Mouse (Mus musculus): Measurements from ENCODE around the gene Ptprr. TPM values are rescaled to one million over a fixed set of nuclear protein-coding genes. Genes with fewer than 3 reads are reported as not detected.
A peak's percentile ranks its signal among the peaks of the same experiment; 100 is the strongest.

Ptprr gene
- total RNA-seq, 2 experiments from 2014 or later = 20.3 to 22.0 TPM

- intact Hi-C loops (cut with DNase I) = no loop called here
- no peak for DNase-seq (ENCODE audit: low spot score in 2 of 2)
Measured at GRCm38 (mm10) chr10:116113867-116114474, 96.0 kb downstream of the Ptprr start, which contains the start of gene 4933416C03Rik. Gene 4933416C03Rik (minus strand): TSS chr10:116113917.

DNA sequence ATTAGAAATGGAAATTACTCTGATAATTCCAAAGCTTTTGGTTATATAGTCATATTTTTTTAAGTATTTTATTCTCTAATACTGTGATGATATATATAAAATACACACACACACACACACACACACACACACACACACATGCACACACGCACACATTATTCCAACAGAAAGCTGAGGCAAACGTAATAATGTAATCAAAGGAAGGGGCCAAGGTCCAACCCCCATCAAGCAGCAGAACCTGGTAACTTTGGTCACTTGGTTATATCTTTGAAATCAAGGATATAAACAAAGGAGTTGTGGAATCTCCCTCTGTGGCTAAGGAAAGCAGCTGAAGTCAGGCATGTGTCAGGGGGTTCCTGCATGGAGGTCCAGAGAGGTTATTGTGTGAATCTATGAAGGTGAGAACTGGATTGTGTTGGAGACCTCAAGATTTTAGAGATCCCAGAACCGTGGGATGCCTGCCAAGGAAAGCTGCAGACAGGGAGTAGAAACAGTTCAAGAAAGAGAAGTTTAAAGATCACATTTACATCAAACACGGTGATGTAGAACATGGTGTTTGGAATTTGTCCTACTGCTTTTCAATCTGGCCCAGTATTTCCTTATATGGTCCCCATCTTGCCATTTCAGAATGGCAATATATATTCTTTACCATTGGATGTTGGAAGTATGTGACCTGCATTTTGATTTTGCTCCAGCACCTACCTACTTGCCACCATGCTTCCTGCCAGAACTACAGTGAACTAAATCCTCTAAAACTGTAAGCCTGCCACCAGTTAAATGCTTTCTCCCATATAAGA lies 98.1 kb downstream of the Ptprr start:
- intact Hi-C loops (cut with DNase I) = loop anchor here (5.0 kb wide), 1 partner anchor 99 kb away; the partner anchor contains the start of gene Ptprr
- DNase-seq (ENCODE audit: low spot score in 2 of 2) = peak in 1 of 2 experiments; percentile 67

DNA sequence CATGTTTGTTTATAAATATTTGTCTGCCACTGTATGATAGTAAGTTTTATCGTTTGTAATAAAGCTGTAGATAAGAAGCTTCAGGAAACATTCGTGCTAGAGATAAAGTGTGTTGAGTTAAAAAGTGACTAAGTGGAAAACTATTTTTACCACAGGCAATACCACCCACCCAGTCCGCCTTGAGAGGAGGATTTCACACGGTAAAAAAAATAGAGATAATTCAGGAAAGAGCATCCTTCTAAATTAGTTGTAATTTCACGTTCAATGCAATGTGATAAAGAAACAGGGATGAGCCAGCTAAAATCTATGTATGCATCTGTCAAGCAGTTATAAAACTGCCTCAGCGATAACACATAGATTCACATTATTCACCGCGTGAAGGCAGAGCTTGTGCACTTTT lies 99.0 kb downstream of the Ptprr start:
- intact Hi-C loops (cut with DNase I) = loop anchor here (5.0 kb wide), 1 partner anchor 100 kb away; the partner anchor contains the start of gene Ptprr
- DNase-seq (ENCODE audit: low spot score in 2 of 2) = peak in 1 of 2 experiments; percentile 86

DNA sequence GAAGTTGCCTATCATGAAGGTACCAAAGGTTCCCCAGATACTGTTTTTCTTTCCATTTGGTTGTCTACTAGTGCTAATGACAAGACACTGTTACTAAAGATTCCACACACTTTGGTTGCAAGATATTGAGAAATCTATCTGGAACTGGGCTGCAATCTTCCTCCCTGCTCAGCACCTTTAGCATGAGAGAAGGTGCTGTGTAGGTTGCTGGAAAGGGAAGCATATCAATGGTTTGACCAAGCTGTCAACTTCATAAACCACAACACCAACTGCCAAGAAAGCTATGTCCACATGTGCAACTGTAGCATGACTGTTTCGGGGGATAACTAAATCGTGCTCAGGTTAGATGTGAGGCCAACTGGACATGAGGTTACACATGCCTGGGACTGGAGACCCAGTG lies 103.5 kb downstream of the Ptprr start:
- no peak for DNase-seq (ENCODE audit: low spot score in 2 of 2)
- intact Hi-C loops (cut with DNase I) = no loop called here

DNA sequence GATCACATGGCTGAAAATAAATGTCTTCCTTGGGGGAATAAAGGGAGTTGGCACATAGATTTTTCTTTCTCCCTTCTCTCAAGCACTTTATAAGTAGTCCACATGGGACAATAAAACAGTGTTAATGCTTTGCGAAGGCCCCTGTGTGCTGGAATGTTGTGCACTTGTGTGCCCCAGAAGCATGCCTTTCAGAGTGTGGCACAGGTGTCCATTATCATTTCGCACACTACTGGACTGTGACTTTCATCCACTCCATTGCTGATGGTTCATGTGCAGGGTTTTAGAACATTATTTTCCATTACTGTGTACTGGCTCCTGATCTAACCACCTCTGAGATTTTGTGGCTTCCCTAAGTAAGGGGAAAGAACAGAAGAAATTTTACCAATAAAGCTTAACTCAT lies 105.8 kb downstream of the Ptprr start:
- DNase-seq (ENCODE audit: low spot score in 2 of 2) = no peak

GRCm38 (mm10) chr10:116125364-116125763 lies 107.4 kb downstream of the Ptprr start:
- no peak for DNase-seq (ENCODE audit: low spot score in 2 of 2)
- intact Hi-C loops (cut with DNase I) = no loop called here

More for the DNA sequence above, 105.8 kb downstream of the Ptprr start:
- intact Hi-C loops (cut with DNase I) = no loop called here

- DNase-seq (ENCODE audit: low spot score in 2 of 2) = no peak
- intact Hi-C loops (cut with DNase I) = no loop called here
Measured at GRCm38 (mm10) chr10:116130401-116130800, 112.4 kb downstream of the Ptprr start.

GRCm38 (mm10) chr10:116131223-116131622 lies 113.2 kb downstream of the Ptprr start:
- intact Hi-C loops (cut with DNase I) = no loop called here

DNA sequence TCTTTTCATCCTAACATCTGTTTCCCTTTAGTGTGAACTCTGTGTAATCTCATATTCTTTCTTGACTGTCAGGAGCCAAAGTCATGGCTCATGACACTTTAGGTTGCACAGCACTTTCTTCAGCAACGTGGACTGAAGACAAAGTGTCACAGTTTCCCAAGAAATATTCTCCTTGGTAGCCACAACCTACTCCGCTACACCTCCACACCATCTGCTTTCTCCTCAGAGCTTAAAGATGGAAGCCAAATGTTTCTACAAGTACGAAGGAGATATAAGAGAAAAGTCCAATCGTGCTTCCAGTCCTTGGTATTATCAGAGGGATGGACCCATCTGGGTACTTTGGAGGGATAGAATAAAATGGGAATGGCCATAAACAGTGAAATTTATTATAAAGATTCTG lies 114.2 kb downstream of the Ptprr start:
- peak; percentile 31 to 91 for DNase-seq (ENCODE audit: low spot score in 2 of 2)
- intact Hi-C loops (cut with DNase I) = no loop called here

More at GRCm38 (mm10) chr10:116131223-116131622, 113.2 kb downstream of the Ptprr start:
- DNase-seq (ENCODE audit: low spot score in 2 of 2) = no peak

- DNase-seq (ENCODE audit: low spot score in 2 of 2) = no peak
- intact Hi-C loops (cut with DNase I) = no loop called here
Measured at GRCm38 (mm10) chr10:116135187-116135586, 117.2 kb downstream of the Ptprr start.

DNA sequence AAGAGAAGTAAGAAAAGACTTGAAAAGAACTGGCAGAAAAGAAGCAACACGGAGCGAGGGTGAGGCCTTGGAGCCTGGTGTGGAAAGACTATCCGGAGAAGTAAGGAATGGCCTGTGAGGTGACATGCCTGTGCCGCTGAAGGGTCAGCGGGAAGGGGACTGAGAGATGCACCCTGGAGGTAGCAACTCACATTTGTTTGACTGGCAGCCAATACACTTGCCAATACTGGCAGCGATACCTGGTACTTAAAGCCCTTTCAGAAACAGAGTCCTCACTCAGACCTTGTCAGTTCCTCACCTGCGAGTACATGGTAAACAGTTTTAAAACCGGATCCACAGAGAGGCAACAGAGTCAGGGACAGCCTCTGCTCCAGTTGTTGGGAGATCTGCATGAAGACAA lies 122.2 kb downstream of the Ptprr start:
- DNase-seq (ENCODE audit: low spot score in 2 of 2) = no peak
- intact Hi-C loops (cut with DNase I) = no loop called here

DNA sequence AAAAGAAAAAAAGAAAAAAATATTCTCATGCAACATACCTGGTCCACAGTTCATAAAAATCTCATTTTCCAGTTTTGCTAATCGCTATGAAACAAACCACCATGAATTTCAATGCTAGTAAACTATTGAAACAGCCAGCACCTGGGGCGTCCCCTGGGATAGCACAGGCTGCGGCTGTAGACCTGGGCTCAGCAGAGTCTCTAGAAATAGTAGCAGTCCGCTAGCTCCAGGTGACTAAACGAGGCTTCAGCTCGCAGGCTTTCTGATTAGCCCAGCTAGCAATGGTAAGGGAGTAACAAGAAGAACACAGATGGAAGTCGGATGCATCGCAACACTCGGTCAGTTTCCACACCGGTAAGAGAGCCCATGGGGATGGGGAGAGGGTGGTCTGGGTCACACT lies 125.7 kb downstream of the Ptprr start:
- no peak for DNase-seq (ENCODE audit: low spot score in 2 of 2)
- intact Hi-C loops (cut with DNase I) = no loop called here

DNA sequence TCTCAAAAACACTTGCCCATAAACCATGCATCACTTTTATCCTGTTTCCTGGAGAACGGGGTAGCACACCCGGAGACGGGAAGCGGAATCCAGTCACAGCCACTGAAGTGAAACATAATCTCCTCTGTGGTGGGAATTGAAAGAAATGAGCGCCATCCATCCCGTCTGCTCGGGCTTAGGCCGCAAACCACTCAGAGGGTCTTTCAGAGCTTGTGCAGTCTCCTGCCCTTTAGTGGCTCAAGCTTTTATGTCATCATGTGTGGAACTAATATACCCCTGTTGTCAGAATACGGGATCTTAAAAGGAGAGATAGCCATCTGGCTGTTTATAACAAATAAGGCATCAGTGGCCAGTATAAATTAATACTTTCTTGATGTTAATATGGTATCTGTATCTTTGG lies 128.1 kb downstream of the Ptprr start:
- DNase-seq (ENCODE audit: low spot score in 2 of 2) = no peak
- intact Hi-C loops (cut with DNase I) = no loop called here

GRCm38 (mm10) chr10:116154707-116155106 lies 136.7 kb downstream of the Ptprr start:
- intact Hi-C loops (cut with DNase I) = no loop called here
- no peak for DNase-seq (ENCODE audit: low spot score in 2 of 2)

- intact Hi-C loops (cut with DNase I) = no loop called here
- DNase-seq (ENCODE audit: low spot score in 2 of 2) = no peak
Measured at GRCm38 (mm10) chr10:116156699-116157098, 138.7 kb downstream of the Ptprr start.

- intact Hi-C loops (cut with DNase I) = no loop called here
- DNase-seq (ENCODE audit: low spot score in 2 of 2) = no peak
Measured at GRCm38 (mm10) chr10:116162338-116162737, 144.3 kb downstream of the Ptprr start.

- DNase-seq (ENCODE audit: low spot score in 2 of 2) = no peak
- intact Hi-C loops (cut with DNase I) = no loop called here
Measured at GRCm38 (mm10) chr10:116175324-116175883, 157.4 kb downstream of the Ptprr start.

- no peak for DNase-seq (ENCODE audit: low spot score in 2 of 2)
- intact Hi-C loops (cut with DNase I) = no loop called here
Measured at GRCm38 (mm10) chr10:116177390-116178179, 159.6 kb downstream of the Ptprr start.

DNA sequence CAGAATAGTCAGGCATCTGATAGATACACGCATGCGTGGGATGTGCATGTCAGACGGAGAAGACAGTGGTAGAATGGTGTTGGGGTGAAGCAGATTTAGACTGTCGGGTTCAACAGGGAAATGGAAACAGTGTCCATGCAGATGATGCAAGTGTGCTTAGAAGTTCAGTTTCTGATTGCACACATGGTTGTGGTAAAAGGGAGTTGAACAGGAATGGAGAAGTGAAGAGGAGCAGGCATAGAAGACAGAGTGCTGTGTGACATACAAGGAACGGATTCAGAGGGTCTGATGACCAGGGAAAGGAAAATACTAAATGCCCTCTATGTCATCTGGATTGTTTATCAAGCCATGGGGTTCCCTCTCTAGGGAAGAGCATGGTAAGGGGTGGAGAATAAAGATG lies 163.2 kb downstream of the Ptprr start:
- DNase-seq (ENCODE audit: low spot score in 2 of 2) = no peak
- intact Hi-C loops (cut with DNase I) = no loop called here

- DNase-seq (ENCODE audit: low spot score in 2 of 2) = peak; percentile 44 to 69
- intact Hi-C loops (cut with DNase I) = no loop called here
Measured at GRCm38 (mm10) chr10:116182221-116182620, 164.2 kb downstream of the Ptprr start.
